27 mouse cellular contexts compared by ENCODE assay signal in the genomic region with DNA sequence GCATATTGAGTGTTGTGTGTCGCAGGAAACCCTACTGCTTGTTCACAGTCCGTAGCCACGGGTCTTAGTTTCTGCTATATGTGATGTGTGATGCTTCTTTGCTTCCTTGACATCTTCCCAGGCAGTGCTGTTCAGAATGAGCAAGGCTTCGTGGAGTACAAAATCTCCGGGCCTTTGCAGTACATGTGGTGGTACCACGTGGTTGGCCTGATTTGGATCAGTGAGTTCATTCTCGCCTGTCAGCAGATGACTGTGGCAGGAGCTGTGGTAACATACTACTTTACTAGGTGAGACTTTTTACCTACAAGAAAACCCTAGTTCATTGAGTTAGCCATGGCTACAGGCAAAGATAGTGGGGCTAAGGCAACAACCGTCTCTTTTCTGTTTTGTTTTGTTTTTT.
DNase-seq lines count a peak whose midpoint lies in the region; ATAC-seq and TF ChIP-seq lines count a peak whose summit lies in the region.
"Had no signal": no experiment of that assay in that cellular context is flagged by ENCODE, and none has a peak within 500 bp of the region (broad histone marks: within the 10 kb centered on the region; RNA-seq: fewer than 3 reads in every experiment).

No protein-coding gene starts in this region.

- 82% methylated on average over 8 of the region's 8 CpGs for WGBS in kidney, embryonic 16.5 days
- 88% methylated on average over 8 of the region's 8 CpGs for WGBS in hindbrain, embryonic 14.5 days

- H3K4me3 ChIP-seq in kidney, embryonic 16.5 days (ENCODE audit: low read length) = no peak overlapping the region
- no peak overlapping the region for H3K4me3 ChIP-seq in layer of hippocampus, adult 2 months
- no peak overlapping the region for H3K4me3 ChIP-seq in hindbrain, embryonic 14.5 days (replicated peaks; ENCODE audit: low read length)
- H3K4me3 ChIP-seq: embryonic facial prominence, embryonic 12.5 days; embryonic facial prominence, embryonic 15.5 days; gastrocnemius, adult 2 months; heart, embryonic 12.5 days; heart, embryonic 15.5 days; hindbrain, embryonic 15.5 days had no signal

- no peak for ATAC-seq in kidney, embryonic 16.5 days (ENCODE audit: low FRiP score, low TSS enrichment)
- no peak for ATAC-seq in hindbrain, embryonic 14.5 days (ENCODE audit: low FRiP score)
- ATAC-seq: forebrain, embryonic 14.5 days; forebrain, postnatal 0 days had no signal

- no peak overlapping the region for H3K4me2 ChIP-seq in kidney, embryonic 16.5 days (replicated peaks; ENCODE audit: low read depth, low read length)
- no peak overlapping the region for H3K4me2 ChIP-seq in hindbrain, embryonic 14.5 days (replicated peaks)
- H3K4me2 ChIP-seq: embryonic facial prominence, embryonic 12.5 days; embryonic facial prominence, embryonic 15.5 days; heart, embryonic 12.5 days; heart, embryonic 15.5 days; hindbrain, embryonic 15.5 days had no signal

- TF ChIP-seq CTCF in layer of hippocampus, adult 2 months (conservative IDR thresholded peaks at IDR 0.05) = no peak

- H3K4me1 ChIP-seq in kidney, embryonic 16.5 days (ENCODE audit: insufficient read depth, low read length) = no peaks in the 10 kb centered on the region
- no peaks in the 10 kb centered on the region for H3K4me1 ChIP-seq in hindbrain, embryonic 14.5 days (replicated peaks; ENCODE audit: control insufficient read depth, insufficient read depth, low read length)
- H3K4me1 ChIP-seq: embryonic facial prominence, embryonic 12.5 days; embryonic facial prominence, embryonic 15.5 days; hindbrain, embryonic 15.5 days had no signal

- no peak overlapping the region for H3K27ac ChIP-seq in kidney, embryonic 16.5 days (ENCODE audit: low read length)
- peak overlapping the region; percentile 33; the same call in 1 of the 2 replicates for H3K27ac ChIP-seq in layer of hippocampus, adult 2 months
- H3K27ac ChIP-seq in hindbrain, embryonic 14.5 days = no peak overlapping the region
- H3K27ac ChIP-seq: embryonic facial prominence, embryonic 12.5 days; embryonic facial prominence, embryonic 15.5 days; gastrocnemius, adult 2 months; heart, embryonic 15.5 days; hindbrain, embryonic 15.5 days had no signal

- H3K36me3 ChIP-seq in kidney, embryonic 16.5 days (ENCODE audit: insufficient read depth, low read length) = peaks cover 27% of the 10 kb centered on the region
- peaks cover 25% of the 10 kb centered on the region for H3K36me3 ChIP-seq in hindbrain, embryonic 14.5 days (replicated peaks; ENCODE audit: control insufficient read depth, insufficient read depth)

- peak; percentile 40 for DNase-seq in kidney, adult 18-20 months
- no peak for DNase-seq in layer of hippocampus, adult 2 months (ENCODE audit: low spot score in 2 of 2)
- no peak for DNase-seq in layer of hippocampus, postnatal 14 days (ENCODE audit: low spot score in 2 of 2)
- DNase-seq in kidney, postnatal 10 days = peak; percentile 23
- peak; percentile 59 to 74 for DNase-seq in kidney, postnatal 36 days
- DNase-seq in cerebellum, adult 9-10 months = no peak
- DNase-seq in hindbrain, embryonic 14.5 days (ENCODE audit: low spot score) = no peak
- DNase-seq: adrenal gland, adult 2 months; adrenal gland, postnatal 14 days; B cell, adult 2 months; cerebellum, adult 11-12 months; cerebellum, adult 8-10 months; cerebellum, postnatal 14 days; forebrain, postnatal 0 days; gastrocnemius, adult 2 months; gastrocnemius, postnatal 25 days; heart, adult 18-20 months; heart, postnatal 10 days; heart, postnatal 4 days had no signal

- H3K9ac ChIP-seq in kidney, embryonic 16.5 days (replicated peaks; ENCODE audit: low read length) = no peak overlapping the region
- no peak overlapping the region for H3K9ac ChIP-seq in hindbrain, embryonic 14.5 days
- H3K9ac ChIP-seq: embryonic facial prominence, embryonic 12.5 days; embryonic facial prominence, embryonic 15.5 days; forebrain, postnatal 0 days; heart, embryonic 12.5 days; heart, embryonic 15.5 days; hindbrain, embryonic 15.5 days had no signal

- H3K27me3 ChIP-seq in kidney, embryonic 16.5 days (ENCODE audit: insufficient read depth, low read length) = no peaks in the 10 kb centered on the region
- H3K27me3 ChIP-seq in hindbrain, embryonic 14.5 days (ENCODE audit: control insufficient read depth, insufficient read depth, low read length) = no peaks in the 10 kb centered on the region
- H3K27me3 ChIP-seq: CH12.LX; embryonic facial prominence, embryonic 12.5 days; embryonic facial prominence, embryonic 15.5 days; heart, embryonic 12.5 days; heart, embryonic 15.5 days; hindbrain, embryonic 15.5 days had no signal

- H3K9me3 ChIP-seq in kidney, embryonic 16.5 days (ENCODE audit: low read length) = no peaks in the 10 kb centered on the region
- no peaks in the 10 kb centered on the region for H3K9me3 ChIP-seq in hindbrain, embryonic 14.5 days (ENCODE audit: control insufficient read depth, low read length)
- H3K9me3 ChIP-seq: embryonic facial prominence, embryonic 12.5 days; embryonic facial prominence, embryonic 15.5 days; heart, embryonic 12.5 days; heart, embryonic 15.5 days; hindbrain, embryonic 15.5 days had no signal

Comparison
In these comparisons a context has a peak if more than half of its experiments do, and no peak if none do; other contexts are left out.
1. DNase-seq: peak in kidney, adult 18-20 months (single experiment), kidney, postnatal 10 days (single experiment) and kidney, postnatal 36 days (2 of 2); none in layer of hippocampus, adult 2 months (0 of 2), layer of hippocampus, postnatal 14 days (0 of 2), cerebellum, adult 9-10 months (single experiment) and hindbrain, embryonic 14.5 days (single experiment).